Mouse (Mus musculus) embryonic facial prominence, embryonic 13.5 days (tissue): ENCODE measurements around the gene Hmx3. TPM values are rescaled to one million over a fixed set of nuclear protein-coding genes. Genes with fewer than 3 reads are reported as not detected.

Source experiments
- ATAC-seq: fragments of 200-750 bp; cut with Nextera tagmentation; 2 replicates; pipeline ENCODE4 v1.8.0; 2017; ENCODE audit warnings: low read depth; ENCODE audit not compliant: insufficient number of reproducible peaks, insufficient read depth, low FRiP score, low TSS enrichment
- H3K27ac ChIP-seq: fragments of 300-500 bp; sonication (generic); 2 replicates; pipeline ENCODE4 v1.5.1; 2015; ENCODE audit warnings: moderate library complexity, mild to moderate bottlenecking, inconsistent platforms
- H3K27me3 ChIP-seq: fragments of 300-500 bp; sonication (generic); 2 replicates; pipeline ENCODE4 v1.6.1; 2015; ENCODE audit warnings: mild to moderate bottlenecking, inconsistent platforms
- H3K36me3 ChIP-seq: fragments of 300-500 bp; sonication (generic); 2 replicates; pipeline ENCODE4 v1.6.1; 2015; ENCODE audit warnings: mild to moderate bottlenecking, inconsistent platforms
- H3K4me1 ChIP-seq: fragments of 300-500 bp; sonication (generic); 2 replicates; pipeline ENCODE4 v1.6.1; 2015; ENCODE audit warnings: inconsistent platforms
- H3K4me2 ChIP-seq: fragments of 300-500 bp; sonication (generic); 2 replicates; pipeline ENCODE4 v1.6.1; 2015; ENCODE audit warnings: moderate library complexity, mild to moderate bottlenecking, inconsistent platforms
- H3K4me3 ChIP-seq: fragments of 300-500 bp; sonication (generic); 2 replicates; pipeline ENCODE4 v1.5.1; 2015; ENCODE audit warnings: mild to moderate bottlenecking, inconsistent platforms
- H3K9ac ChIP-seq: fragments of 300-500 bp; sonication (generic); 2 replicates; pipeline ENCODE4 v1.6.1; 2015; ENCODE audit warnings: mild to moderate bottlenecking, inconsistent platforms
- H3K9me3 ChIP-seq: fragments of 300-500 bp; sonication (generic); 2 replicates; pipeline ENCODE4 v1.6.1; 2016; ENCODE audit warnings: inconsistent platforms
- WGBS: fragments of 180-500 bp; shearing (Covaris S2); methylation state at CpG from one replicate; pipeline ENCODE4 v1.1.7; 2015; ENCODE audit warnings: mixed read lengths; 5-methylcytosine and 5-hydroxymethylcytosine counted together
- polyA plus RNA-seq: library from polyadenylated mRNA; unstranded; fragments of >200 nt; fragmentation: Nextera tagmentation; extraction: Ambion mirVana; gene quantifications from 2 replicates; pipeline ENCODE4 v1.2.1, GENCODE M21; 2015

Gene Hmx3
- polyA plus RNA-seq, 1 experiment from 2014 or later = not detected

- 7% methylated on average over 3 of the region's 3 CpGs for WGBS
- Histone ChIP-seq H3K27me3 (peaks cover 99% of the 10 kb centered on the region), H3K4me2 (no peak within 1 kb of the TSS), H3K9ac (no peak within 1 kb of the TSS), H3K4me3 (no peak within 1 kb of the TSS), H3K4me1 (peaks cover 10% of the 10 kb centered on the region), H3K27ac (no peak within 1 kb of the TSS), H3K36me3 (no peaks in the 10 kb centered on the region), H3K9me3 (no peaks in the 10 kb centered on the region)
- ATAC-seq = no peak
Measured at GRCm38 (mm10) chr7:131548473-131548872, 5.8 kb downstream of the Hmx3 start, which contains the start of gene Hmx2. Gene Hmx2, plus strand, starts transcription at chr7:131548773.

- ATAC-seq = no peak
- H3K36me3 ChIP-seq = no peaks in the 10 kb centered on the region
- H3K4me3 ChIP-seq = no peak overlapping the region
- H3K4me1 ChIP-seq = peaks cover 24% of the 10 kb centered on the region
- no peak overlapping the region for H3K4me2 ChIP-seq
- H3K9ac ChIP-seq = no peak overlapping the region
- WGBS = 3% methylated on average over 4 of the region's 4 CpGs
- H3K9me3 ChIP-seq = no peaks in the 10 kb centered on the region
- no peak overlapping the region for H3K27ac ChIP-seq
- peaks cover 100% of the 10 kb centered on the region for H3K27me3 ChIP-seq
Measured at GRCm38 (mm10) chr7:131551471-131551870, 8.8 kb downstream of the Hmx3 start.

- Histone ChIP-seq H3K4me2 (no peak overlapping the region), H3K9ac (no peak overlapping the region), H3K36me3 (no peaks in the 10 kb centered on the region), H3K27ac (no peak overlapping the region), H3K4me1 (peaks cover 30% of the 10 kb centered on the region), H3K27me3 (peaks cover 100% of the 10 kb centered on the region), H3K9me3 (no peaks in the 10 kb centered on the region), H3K4me3 (no peak overlapping the region)
- ATAC-seq = no peak
- under 1% methylated on average over 42 of the region's 42 CpGs for WGBS
Measured at GRCm38 (mm10) chr7:131551931-131552741, 9.5 kb downstream of the Hmx3 start.

- Histone ChIP-seq H3K36me3 (no peaks in the 10 kb centered on the region), H3K27ac (no peak overlapping the region), H3K4me1 (peaks cover 31% of the 10 kb centered on the region), H3K27me3 (peaks cover 100% of the 10 kb centered on the region), H3K4me2 (no peak overlapping the region), H3K9me3 (no peaks in the 10 kb centered on the region), H3K4me3 (no peak overlapping the region), H3K9ac (no peak overlapping the region)
- no peak for ATAC-seq
- WGBS = 1% methylated on average over 5 of the region's 5 CpGs
Measured at GRCm38 (mm10) chr7:131552781-131553180, 10.1 kb downstream of the Hmx3 start.

- under 1% methylated on average over 38 of the region's 39 CpGs for WGBS
- Histone ChIP-seq H3K4me3 (peak overlapping the region; percentile 36), H3K9me3 (no peaks in the 10 kb centered on the region), H3K4me2 (peak overlapping the region; percentile 61), H3K36me3 (no peaks in the 10 kb centered on the region), H3K27ac (no peak overlapping the region), H3K9ac (0 out of 2 replicates have a peak overlapping the region, but pooled peaks have one; percentile 21), H3K4me1 (peaks cover 31% of the 10 kb centered on the region), H3K27me3 (peaks cover 100% of the 10 kb centered on the region)
- ATAC-seq = no peak
Measured at GRCm38 (mm10) chr7:131553771-131554175, 11.1 kb downstream of the Hmx3 start.

GRCm38 (mm10) chr7:131554341-131555180, 11.9 kb downstream of the Hmx3 start:
- ATAC-seq = peak; percentile 40; the same call in 1 of the 2 replicates
- Histone ChIP-seq H3K36me3 (no peaks in the 10 kb centered on the region), H3K4me1 (peaks cover 31% of the 10 kb centered on the region), H3K27ac (no peak overlapping the region), H3K9ac (0 out of 2 replicates have a peak overlapping the region, but pooled peaks have one; percentile 21), H3K9me3 (no peaks in the 10 kb centered on the region), H3K27me3 (peaks cover 100% of the 10 kb centered on the region), H3K4me2 (peak overlapping the region; percentile 61), H3K4me3 (peak overlapping the region; percentile 36)
- WGBS = under 1% methylated on average over 45 of the region's 45 CpGs

GRCm38 (mm10) chr7:131555301-131556081, 12.8 kb downstream of the Hmx3 start:
- ATAC-seq = no peak
- H3K27ac ChIP-seq = no peak overlapping the region
- H3K4me3 ChIP-seq = peak overlapping the region; percentile 27
- H3K36me3 ChIP-seq = no peaks in the 10 kb centered on the region
- 1% methylated on average over 68 of the region's 68 CpGs for WGBS
- peak overlapping the region; percentile 46 for H3K4me2 ChIP-seq
- H3K4me1 ChIP-seq = peaks cover 31% of the 10 kb centered on the region
- H3K27me3 ChIP-seq = peaks cover 91% of the 10 kb centered on the region
- H3K9me3 ChIP-seq = no peaks in the 10 kb centered on the region
- no peak overlapping the region for H3K9ac ChIP-seq

- no peak for ATAC-seq
- under 1% methylated on average over 9 of the region's 9 CpGs for WGBS
- Histone ChIP-seq H3K36me3 (no peaks in the 10 kb centered on the region), H3K4me2 (peak overlapping the region; percentile 46; the same call in 1 of the 2 replicates), H3K27ac (no peak overlapping the region), H3K4me1 (peaks cover 35% of the 10 kb centered on the region), H3K9me3 (no peaks in the 10 kb centered on the region), H3K9ac (no peak overlapping the region), H3K4me3 (peak overlapping the region; percentile 27), H3K27me3 (peaks cover 85% of the 10 kb centered on the region)
Measured at GRCm38 (mm10) chr7:131556116-131556515, 13.4 kb downstream of the Hmx3 start.

- Histone ChIP-seq H3K9ac (no peak overlapping the region), H3K9me3 (no peaks in the 10 kb centered on the region), H3K4me1 (peaks cover 37% of the 10 kb centered on the region), H3K4me2 (peak overlapping the region; percentile 22; the same call in 1 of the 2 replicates), H3K4me3 (peak overlapping the region; percentile 20), H3K27me3 (peaks cover 79% of the 10 kb centered on the region), H3K36me3 (0 out of 2 replicates have a peak, but pooled peaks cover under 1% of the 10 kb centered on the region), H3K27ac (no peak overlapping the region)
- no peak for ATAC-seq
- WGBS = under 1% methylated on average over 37 of the region's 37 CpGs
Measured at GRCm38 (mm10) chr7:131556541-131557271, 14.0 kb downstream of the Hmx3 start.

- ATAC-seq = no peak
- peaks cover 47% of the 10 kb centered on the region for H3K4me1 ChIP-seq
- peaks cover 69% of the 10 kb centered on the region for H3K27me3 ChIP-seq
- 31% methylated on average over 2 of the region's 2 CpGs for WGBS
- no peak overlapping the region for H3K9ac ChIP-seq
- H3K36me3 ChIP-seq = peaks cover 11% of the 10 kb centered on the region
- H3K27ac ChIP-seq = no peak overlapping the region
- no peak overlapping the region for H3K4me3 ChIP-seq
- no peak overlapping the region for H3K4me2 ChIP-seq
- no peaks in the 10 kb centered on the region for H3K9me3 ChIP-seq
Measured at GRCm38 (mm10) chr7:131557751-131558150, 15.1 kb downstream of the Hmx3 start.
